Mouse (Mus musculus) right cerebral cortex, postnatal 10 days (tissue): ENCODE measurements around the gene Olfr344.

ENCODE experiments used
- DNase-seq, 2 experiments: peaks; one replicate each; pipeline ENCODE4 v3.0.0; 2021; ENCODE audit warnings: low spot score in 2 of 2

The Olfr344 gene

GRCm38 (mm10) chr2:36566362-36566761 lies at the start of gene Olfr344:
TSS of gene Olfr344 (plus strand) at chr2:36566662.
- no peak for DNase-seq

- no peak for DNase-seq
Measured at GRCm38 (mm10) chr2:36524698-36525097, 41.8 kb upstream of the Olfr344 start, which contains the start of gene Olfr342. TSS of gene Olfr342 (plus strand) at chr2:36524998.

GRCm38 (mm10) chr2:36565156-36565555 lies 1.3 kb upstream of the Olfr344 start:
- DNase-seq, result no peak

- no peak for DNase-seq
Measured at GRCm38 (mm10) chr2:36567022-36567421, 560 bp downstream of the Olfr344 start.

- no peak for DNase-seq
Measured at GRCm38 (mm10) chr2:36567845-36568244, 1.4 kb downstream of the Olfr344 start.
